Mouse (Mus musculus) limb, embryonic 14.5 days (tissue): ENCODE measurements around the gene Mustn1. TPM values are rescaled to one million over a fixed set of nuclear protein-coding genes. Genes with fewer than 3 reads are reported as not detected.

Experiments
- ATAC-seq: fragments of 200-750 bp; cut with Nextera tagmentation; 2 replicates; pipeline ENCODE4 v1.8.0; 2017; ENCODE audit warnings: low read depth, moderate number of reproducible peaks, moderate TSS enrichment; ENCODE audit not compliant: low FRiP score
- DNase-seq: peaks from one replicate; pipeline ENCODE4 v3.0.0-alpha.2; 2015; ENCODE audit warnings: low spot score
- H3K27ac ChIP-seq: fragments of 300-500 bp; sonication (generic); replicated peaks from 2 replicates; pipeline ENCODE4 v1.5.1; 2014; ENCODE audit warnings: low read depth, mild to moderate bottlenecking, low read length, moderate library complexity, mixed read lengths
- H3K27me3 ChIP-seq: fragments of 300-500 bp; sonication (generic); 2 replicates; pipeline ENCODE4 v1.6.1; 2014; ENCODE audit warnings: low read length, mixed read lengths; ENCODE audit not compliant: control insufficient read depth, insufficient read depth
- H3K36me3 ChIP-seq: fragments of 300-500 bp; sonication (generic); 2 replicates; pipeline ENCODE4 v1.6.1; 2014; ENCODE audit warnings: mild to moderate bottlenecking, low read length, moderate library complexity, mixed read lengths; ENCODE audit not compliant: control insufficient read depth, insufficient read depth
- H3K4me1 ChIP-seq: fragments of 300-500 bp; sonication (generic); 2 replicates; pipeline ENCODE4 v1.6.1; 2014; ENCODE audit warnings: antibody characterized with exemption, low read length, mixed read lengths; ENCODE audit not compliant: control insufficient read depth, insufficient read depth
- H3K4me2 ChIP-seq: fragments of 300-500 bp; sonication (generic); replicated peaks from 2 replicates; pipeline ENCODE4 v1.6.1; 2014; ENCODE audit warnings: low read depth, mild to moderate bottlenecking, low read length, moderate library complexity; ENCODE audit not compliant: severe bottlenecking
- H3K4me3 ChIP-seq: fragments of 300-500 bp; sonication (generic); replicated peaks from 2 replicates; pipeline ENCODE4 v1.5.1; 2014; ENCODE audit warnings: low read length
- H3K9ac ChIP-seq: fragments of 300-500 bp; sonication (generic); 2 replicates; pipeline ENCODE4 v1.6.1; 2014; ENCODE audit warnings: mild to moderate bottlenecking, low read depth, low read length, moderate library complexity; ENCODE audit not compliant: severe bottlenecking
- H3K9me3 ChIP-seq: fragments of 300-500 bp; sonication (generic); 2 replicates; pipeline ENCODE4 v1.6.1; 2016; ENCODE audit warnings: low read length; ENCODE audit not compliant: control insufficient read depth
- POLR2A ChIP-seq: fragments of 200-500 bp; IDR thresholded peaks from 2 replicates; pipeline ENCODE4 v1.8.0; 2012; ENCODE audit warnings: inconsistent platforms, mild to moderate bottlenecking, moderate library complexity, borderline replicate concordance; ENCODE audit not compliant: insufficient read depth, insufficient read length; ENCODE audit errors: extremely low read depth
- WGBS: fragments of 180-500 bp; shearing (Covaris S2); extraction: QIAGEN DNeasy Blood & Tissue Kit; methylation state at CpG from one replicate; pipeline ENCODE4 v1.1.7; 2014; 5-methylcytosine and 5-hydroxymethylcytosine counted together
- polyA plus RNA-seq, 2 experiments: library from polyadenylated mRNA; depleted of rRNA in 1 of 2; stranded (reverse) in 1 of 2; unstranded in 1 of 2; fragments of >200 nt; fragmentation: Nextera tagmentation in 1 of 2; extraction: Ambion mirVana in 1 of 2; gene quantifications; 2 replicates each; pipeline versions ENCODE4 v1.2.1 to v1.2.3; 2012 to 2014

Mustn1 gene
- polyA plus RNA-seq, 2 experiments, result 17.7 to 24.8 TPM

- no peak for ATAC-seq
- Histone ChIP-seq H3K4me1 (0 out of 2 replicates have a peak, but pooled peaks cover 3% of the 10 kb centered on the region), H3K36me3 (no peaks in the 10 kb centered on the region), H3K27ac (no peak within 1 kb of the TSS), H3K4me3 (no peak within 1 kb of the TSS), H3K9ac (no peak within 1 kb of the TSS), H3K4me2 (no peak within 1 kb of the TSS), H3K9me3 (no peaks in the 10 kb centered on the region), H3K27me3 (no peaks in the 10 kb centered on the region)
- TF ChIP-seq POLR2A, result no peak
- DNase-seq, result no peak
- WGBS, result 85% methylated on average over 3 of the region's 3 CpGs
Measured at GRCm38 (mm10) chr14:30886204-30886603, 7.2 kb downstream of the Mustn1 start, which contains the start of gene Itih4. Gene Itih4, plus strand, starts transcription at chr14:30886476.

- Histone ChIP-seq H3K4me1 (0 out of 2 replicates have a peak, but pooled peaks cover 3% of the 10 kb centered on the region), H3K9me3 (no peaks in the 10 kb centered on the region), H3K4me3 (no peak overlapping the region), H3K9ac (no peak overlapping the region), H3K27me3 (no peaks in the 10 kb centered on the region), H3K27ac (no peak overlapping the region), H3K4me2 (no peak overlapping the region), H3K36me3 (no peaks in the 10 kb centered on the region)
- DNase-seq (no peak), ATAC-seq (0 out of 2 replicates have a peak, but pooled peaks have one; percentile 41)
- 16% methylated on average over 8 of the region's 9 CpGs for WGBS
- no peak for TF ChIP-seq POLR2A
Measured at GRCm38 (mm10) chr14:30888271-30888732, 9.3 kb downstream of the Mustn1 start.

GRCm38 (mm10) chr14:30899972-30900371 lies 21.0 kb downstream of the Mustn1 start:
- WGBS, result 72% methylated on average over 3 of the region's 3 CpGs
- H3K4me2 ChIP-seq, result no peak overlapping the region
- TF ChIP-seq POLR2A, result no peak
- no peak for ATAC-seq
- no peaks in the 10 kb centered on the region for H3K4me1 ChIP-seq
- H3K27ac ChIP-seq, result no peak overlapping the region
- no peaks in the 10 kb centered on the region for H3K27me3 ChIP-seq
- no peaks in the 10 kb centered on the region for H3K36me3 ChIP-seq
- DNase-seq, result no peak
- no peak overlapping the region for H3K9ac ChIP-seq
- no peak overlapping the region for H3K4me3 ChIP-seq
- no peaks in the 10 kb centered on the region for H3K9me3 ChIP-seq

- WGBS, result 89% methylated on average over 5 of the region's 5 CpGs
- ATAC-seq (no peak), DNase-seq (no peak)
- TF ChIP-seq POLR2A, result no peak
- H3K4me1 ChIP-seq, result no peaks in the 10 kb centered on the region
- H3K4me2 ChIP-seq, result no peak overlapping the region
- no peaks in the 10 kb centered on the region for H3K9me3 ChIP-seq
- H3K4me3 ChIP-seq, result no peak overlapping the region
- H3K27me3 ChIP-seq, result no peaks in the 10 kb centered on the region
- no peak overlapping the region for H3K9ac ChIP-seq
- no peak overlapping the region for H3K27ac ChIP-seq
- H3K36me3 ChIP-seq, result no peaks in the 10 kb centered on the region
Measured at GRCm38 (mm10) chr14:30902628-30903027, 23.6 kb downstream of the Mustn1 start.

- WGBS, result 56% methylated on average over 3 of the region's 3 CpGs
- no peaks in the 10 kb centered on the region for H3K9me3 ChIP-seq
- H3K27ac ChIP-seq, result no peak overlapping the region
- no peak overlapping the region for H3K4me2 ChIP-seq
- ATAC-seq (no peak), DNase-seq (no peak)
- TF ChIP-seq POLR2A, result no peak
- H3K36me3 ChIP-seq, result no peaks in the 10 kb centered on the region
- H3K9ac ChIP-seq, result no peak overlapping the region
- H3K4me1 ChIP-seq, result no peaks in the 10 kb centered on the region
- no peaks in the 10 kb centered on the region for H3K27me3 ChIP-seq
- H3K4me3 ChIP-seq, result no peak overlapping the region
Measured at GRCm38 (mm10) chr14:30903036-30903435, 24.0 kb downstream of the Mustn1 start.

- WGBS, result 76% methylated on average over 8 of the region's 8 CpGs
- Histone ChIP-seq H3K36me3 (no peaks in the 10 kb centered on the region), H3K4me3 (no peak overlapping the region), H3K9ac (no peak overlapping the region), H3K27ac (no peak overlapping the region), H3K4me1 (no peaks in the 10 kb centered on the region), H3K27me3 (no peaks in the 10 kb centered on the region), H3K4me2 (no peak overlapping the region), H3K9me3 (no peaks in the 10 kb centered on the region)
- no peak for ATAC-seq
- DNase-seq, result no peak
- no peak for TF ChIP-seq POLR2A
Measured at GRCm38 (mm10) chr14:30904307-30904706, 25.3 kb downstream of the Mustn1 start.
